Mouse (Mus musculus): ENCODE results near the gene Dhh. TPM values are rescaled to one million over a fixed set of nuclear protein-coding genes. Genes with fewer than 3 reads are reported as not detected.

Dhh gene
- total and polyA plus RNA-seq, 3 experiments: not detected

- peak overlapping the region; percentile 3; the same call in 1 of the 2 replicates for H3K4me2 ChIP-seq (ENCODE audit: insufficient read depth, low read depth, poor library complexity, severe bottlenecking)
- in situ Hi-C loops (cut with MboI; ENCODE audit: low pct_ligation_motif_present, low pct_unique_long_range_greater_than_20kb, low sequenced_read_pairs) (loop anchor here (10.0 to 25.0 kb wide), 3 partner anchors 1266 to 1434 kb away; no protein-coding TSS in a partner anchor), dilution Hi-C loops (cut with MboI; ENCODE audit: extremely low pct_ligation_motif_present, extremely low pct_unique_long_range_greater_than_20kb, low sequenced_read_pairs) (no loop called here)
- peaks cover 15 to 26% of the 10 kb centered on the region in 2 experiments for H3K36me3 ChIP-seq (replicated peaks in 1 of 2; ENCODE audit: control insufficient read depth in 1 of 2, insufficient read depth in 1 of 2, low read length in 1 of 2)
- H3K4me3 ChIP-seq (replicated peaks in 1 of 3; ENCODE audit: low read depth in 2 of 3, low read length in 2 of 3, poor library complexity in 1 of 3): no peak overlapping the region
- peaks cover 3% of the 10 kb centered on the region for H3K9me3 ChIP-seq (replicated peaks; ENCODE audit: low read length)
- TF ChIP-seq NRF1 (IDR thresholded peaks at IDR 0.05; ENCODE audit: low read depth, low read length) (peak; percentile 71), POLR2A (IDR thresholded peaks at IDR 0.05; ENCODE audit: low read depth, low read length) (no peak), SMC3 (IDR thresholded peaks at IDR 0.05; ENCODE audit: low read depth, low read length) (peak; percentile 77), E2F4 (IDR thresholded peaks at IDR 0.05; ENCODE audit: insufficient replicate concordance, low read depth, low read length) (no peak), KAT2A (IDR thresholded peaks at IDR 0.05; ENCODE audit: insufficient replicate concordance, low read length) (no peak), GABPA (IDR thresholded peaks at IDR 0.05; ENCODE audit: insufficient replicate concordance, low read depth, low read length) (no peak), CTCF (conservative IDR thresholded peaks at IDR 0.05 in 1 of 2, IDR thresholded peaks at IDR 0.05 in 1 of 2; ENCODE audit: low read depth in 2 of 2, low read length in 2 of 2) (peak in 1 of 2 experiments; percentile 81; a peak in 3 of 4 replicates), ELF1 (IDR thresholded peaks at IDR 0.05; ENCODE audit: low read depth, low read length) (peak; percentile 81), JUN (IDR thresholded peaks at IDR 0.05; ENCODE audit: insufficient read depth, low read depth, low read length) (no peak), ZC3H11A (IDR thresholded peaks at IDR 0.05; ENCODE audit: low read depth, low read length) (peak; percentile 47), MAFK (IDR thresholded peaks at IDR 0.05; ENCODE audit: insufficient replicate concordance, low read length) (0 out of 2 replicates have a peak, but pooled peaks have one; percentile 14), ZNF384 (IDR thresholded peaks at IDR 0.05; ENCODE audit: low read depth, low read length) (peak; percentile 84), NELFE (IDR thresholded peaks at IDR 0.05; ENCODE audit: low read depth, low read length) (0 out of 2 replicates have a peak, but pooled peaks have one; percentile 37), CHD2 (IDR thresholded peaks at IDR 0.05; ENCODE audit: low read length) (0 out of 2 replicates have a peak, but pooled peaks have one; percentile 33), ZMIZ1 (IDR thresholded peaks at IDR 0.05; ENCODE audit: low read depth, low read length) (no peak), EP300 (IDR thresholded peaks at IDR 0.05; ENCODE audit: low read length) (0 out of 2 replicates have a peak, but pooled peaks have one; percentile 19), ETS1 (conservative IDR thresholded peaks at IDR 0.05; ENCODE audit: low read depth, low read length) (peak; percentile 35), RAD21 (IDR thresholded peaks at IDR 0.05; ENCODE audit: low read depth, low read length) (peak; percentile 82), MEF2A (IDR thresholded peaks at IDR 0.05; ENCODE audit: borderline replicate concordance, low read depth, low read length) (peak; percentile 46; the same call in 1 of the 2 replicates), MAZ (IDR thresholded peaks at IDR 0.05; ENCODE audit: low read depth, low read length) (0 out of 2 replicates have a peak, but pooled peaks have one; percentile 55), MAX (IDR thresholded peaks at IDR 0.05; ENCODE audit: low read length) (peak; percentile 50; the same call in 1 of the 2 replicates), RCOR1 (conservative IDR thresholded peaks at IDR 0.05; ENCODE audit: low read depth, low read length) (0 out of 2 replicates have a peak, but pooled peaks have one; percentile 42), HCFC1 (IDR thresholded peaks at IDR 0.05; ENCODE audit: low read depth, low read length) (no peak; the same call in 1 of the 2 replicates), SIN3A (IDR thresholded peaks at IDR 0.05; ENCODE audit: low read length) (peak; percentile 67), MXI1 (IDR thresholded peaks at IDR 0.05; ENCODE audit: low read depth, low read length) (peak; percentile 73)
- H3K79me2 ChIP-seq (replicated peaks; ENCODE audit: control insufficient read depth, extremely low read depth, insufficient read depth, poor library complexity, severe bottlenecking): peaks cover 8% of the 10 kb centered on the region
- peaks cover 2 to 28% of the 10 kb centered on the region in 2 experiments for H3K4me1 ChIP-seq (ENCODE audit: control insufficient read depth in 1 of 2, insufficient read depth in 2 of 2)
- no peaks in the 10 kb centered on the region for H3K27me3 ChIP-seq (replicated peaks)
- no peak overlapping the region for H3K27ac ChIP-seq (ENCODE audit: insufficient read depth, low read depth)
- H3K9ac ChIP-seq (ENCODE audit: insufficient read depth, low read depth): no peak overlapping the region
- DNase-seq (ENCODE audit: extremely low read depth): peak; percentile 71
Measured at GRCm38 (mm10) chr15:98928598-98929240, 30.4 kb upstream of the Dhh start.

All from CH12.LX (cell line).